Mouse (Mus musculus) limb, embryonic 10.5 days (tissue): ENCODE data around the gene Skp2. TPM values are rescaled to one million over a fixed set of nuclear protein-coding genes. Genes with fewer than 3 reads are reported as not detected.

ENCODE experiments used
- DNase-seq: peaks from one replicate; pipeline ENCODE4 v3.0.0-alpha.2; 2017; ENCODE audit warnings: low spot score
- H3K27ac ChIP-seq: fragments of 300-500 bp; sonication (generic); 2 replicates; pipeline ENCODE4 v1.5.1; 2016; ENCODE audit warnings: mild to moderate bottlenecking
- H3K27me3 ChIP-seq: fragments of 300-500 bp; sonication (generic); 2 replicates; pipeline ENCODE4 v1.6.1; 2016; ENCODE audit warnings: low read depth, mild to moderate bottlenecking; ENCODE audit not compliant: poor library complexity, severe bottlenecking
- H3K36me3 ChIP-seq: fragments of 300-500 bp; sonication (generic); 2 replicates; pipeline ENCODE4 v1.6.1; 2016; ENCODE audit warnings: mild to moderate bottlenecking, moderate library complexity
- H3K4me1 ChIP-seq: fragments of 300-500 bp; sonication (generic); 2 replicates; pipeline ENCODE4 v1.6.1; 2016
- H3K4me3 ChIP-seq: fragments of 300-500 bp; sonication (generic); 2 replicates; pipeline ENCODE4 v1.5.1; 2016; ENCODE audit warnings: mild to moderate bottlenecking, moderate library complexity
- H3K9me3 ChIP-seq: fragments of 300-500 bp; sonication (generic); replicated peaks from 2 replicates; pipeline ENCODE4 v1.6.1; 2016; ENCODE audit warnings: mild to moderate bottlenecking
- WGBS: fragments of 180-500 bp; shearing (Covaris S2); methylation state at CpG from one replicate; pipeline ENCODE4 v1.1.7; 2016; 5-methylcytosine and 5-hydroxymethylcytosine counted together
- polyA plus RNA-seq: library from polyadenylated mRNA; unstranded; fragments of >200 nt; fragmentation: Nextera tagmentation; extraction: Ambion mirVana; gene quantifications from 2 replicates; pipeline ENCODE4 v1.2.1, GENCODE M21; 2016

Gene Skp2
- polyA plus RNA-seq, 1 experiment from 2014 or later = 138 TPM

GRCm38 (mm10) chr15:9070912-9071555, 84.2 kb downstream of the Skp2 start, which contains the start of gene Nadk2:
Gene Nadk2, plus strand, starts transcription at chr15:9071260.
- Histone ChIP-seq H3K27me3 (no peaks in the 10 kb centered on the region), H3K27ac (peak within 1 kb of the TSS; percentile 98), H3K9me3 (no peaks in the 10 kb centered on the region), H3K4me3 (peak within 1 kb of the TSS; percentile 92), H3K4me1 (peaks cover 41% of the 10 kb centered on the region), H3K36me3 (no peaks in the 10 kb centered on the region)
- WGBS = under 1% methylated on average over 51 of the region's 54 CpGs
- peak; percentile 98 for DNase-seq

- H3K27ac ChIP-seq = peak overlapping the region; percentile 98
- DNase-seq = no peak
- peak overlapping the region; percentile 92 for H3K4me3 ChIP-seq
- H3K27me3 ChIP-seq = no peaks in the 10 kb centered on the region
- no peaks in the 10 kb centered on the region for H3K9me3 ChIP-seq
- WGBS = 5% methylated on average over 3 of the region's 3 CpGs
- H3K36me3 ChIP-seq = no peaks in the 10 kb centered on the region
- peaks cover 37% of the 10 kb centered on the region for H3K4me1 ChIP-seq
Measured at GRCm38 (mm10) chr15:9070353-9070752, 84.9 kb downstream of the Skp2 start.

GRCm38 (mm10) chr15:9068881-9069280, 86.3 kb downstream of the Skp2 start:
- H3K9me3 ChIP-seq = no peaks in the 10 kb centered on the region
- H3K4me3 ChIP-seq = no peak overlapping the region
- peaks cover 26% of the 10 kb centered on the region for H3K4me1 ChIP-seq
- H3K36me3 ChIP-seq = no peaks in the 10 kb centered on the region
- 91% methylated on average over 4 of the region's 4 CpGs for WGBS
- H3K27me3 ChIP-seq = no peaks in the 10 kb centered on the region
- no peak overlapping the region for H3K27ac ChIP-seq
- no peak for DNase-seq

Other genes starting within 250 kb of the Skp2 start
- gene Ranbp3l, start 187.5 kb downstream of the Skp2 start, polyA plus RNA-seq = not detected in 2 replicates
- 29.2 and 30.8 TPM in 2 replicates for gene Nadk2, start 84.2 kb downstream of the Skp2 start, polyA plus RNA-seq
- 1.3 and 2.0 TPM in 2 replicates for gene Lmbrd2, start 14.9 kb downstream of the Skp2 start, polyA plus RNA-seq
- not detected in 2 replicates for gene Ugt3a1, start 121.5 kb upstream of the Skp2 start, polyA plus RNA-seq
- not detected in 2 replicates for gene Ugt3a2, start 180.1 kb upstream of the Skp2 start, polyA plus RNA-seq